Mouse (Mus musculus) forebrain, embryonic 14.5 days (tissue): ENCODE results near the gene Hist1h1d. TPM values are rescaled to one million over a fixed set of nuclear protein-coding genes. Genes with fewer than 3 reads are reported as not detected.
A peak's percentile ranks its signal among the peaks of the same experiment; 100 is the strongest.

ENCODE experiments used
- ATAC-seq: fragments of 200-750 bp; cut with Nextera tagmentation; 2 replicates; pipeline ENCODE4 v1.8.0; 2017; ENCODE audit warnings: mild to moderate bottlenecking, moderate library complexity
- DNase-seq: peaks from one replicate; pipeline ENCODE4 v3.0.0-alpha.2; 2015; ENCODE audit warnings: low spot score
- H3K27ac ChIP-seq: fragments of 300-500 bp; sonication (generic); 2 replicates; pipeline ENCODE4 v1.5.1; 2014; ENCODE audit warnings: low read depth, mild to moderate bottlenecking, control low read depth, low read length, moderate library complexity
- H3K27me3 ChIP-seq: fragments of 300-500 bp; sonication (generic); replicated peaks from 2 replicates; pipeline ENCODE4 v1.6.1; 2014; ENCODE audit warnings: low read length, control low read depth, mixed read lengths; ENCODE audit not compliant: control insufficient read depth, insufficient read depth
- H3K36me3 ChIP-seq: fragments of 300-500 bp; sonication (generic); 2 replicates; pipeline ENCODE4 v1.6.1; 2014; ENCODE audit warnings: low read length, control low read depth; ENCODE audit not compliant: control insufficient read depth, insufficient read depth
- H3K4me1 ChIP-seq: fragments of 300-500 bp; sonication (generic); 2 replicates; pipeline ENCODE4 v1.6.1; 2014; ENCODE audit warnings: antibody characterized with exemption, low read length, control low read depth; ENCODE audit not compliant: control insufficient read depth, insufficient read depth
- H3K4me2 ChIP-seq: fragments of 300-500 bp; sonication (generic); 2 replicates; pipeline ENCODE4 v1.6.1; 2014; ENCODE audit warnings: mild to moderate bottlenecking, control low read depth, low read length
- H3K4me3 ChIP-seq: fragments of 300-500 bp; sonication (generic); 2 replicates; pipeline ENCODE4 v1.5.1; 2014; ENCODE audit warnings: low read depth, low read length, control low read depth
- H3K9ac ChIP-seq: fragments of 300-500 bp; sonication (generic); 2 replicates; pipeline ENCODE4 v1.6.1; 2014; ENCODE audit warnings: mild to moderate bottlenecking, low read length, control low read depth, moderate library complexity
- H3K9me3 ChIP-seq: fragments of 300-500 bp; sonication (generic); replicated peaks from 2 replicates; pipeline ENCODE4 v1.6.1; 2016; ENCODE audit warnings: low read length, control low read depth, mixed read lengths; ENCODE audit not compliant: control insufficient read depth
- WGBS: fragments of 180-500 bp; shearing (Covaris S2); extraction: QIAGEN DNeasy Blood & Tissue Kit; methylation state at CpG from one replicate; pipeline ENCODE4 v1.1.7; 2014; 5-methylcytosine and 5-hydroxymethylcytosine counted together
- polyA plus RNA-seq: library from polyadenylated mRNA; unstranded; fragments of >200 nt; fragmentation: Nextera tagmentation; extraction: Ambion mirVana; gene quantifications from 2 replicates; pipeline ENCODE4 v1.2.1, GENCODE M21; 2014

The Hist1h1d gene
- polyA plus RNA-seq = 0.36 and 0.52 TPM in 2 replicates

- H3K36me3 ChIP-seq = no peaks in the 10 kb centered on the region
- H3K9ac ChIP-seq = no peak within 1 kb of the TSS; the same call in 1 of the 2 replicates
- no peaks in the 10 kb centered on the region for H3K9me3 ChIP-seq
- peak within 1 kb of the TSS; percentile 94 for H3K4me2 ChIP-seq
- peak within 1 kb of the TSS; percentile 37; the same call in 1 of the 2 replicates for H3K4me3 ChIP-seq
- ATAC-seq (no peak), DNase-seq (no peak)
- H3K4me1 ChIP-seq = peaks cover 12% of the 10 kb centered on the region; the same call in 1 of the 2 replicates
- no peaks in the 10 kb centered on the region for H3K27me3 ChIP-seq
- peak within 1 kb of the TSS; percentile 95 for H3K27ac ChIP-seq
Observed at GRCm38 (mm10) chr13:23552962-23553361, at the start of gene Hist1h1d. Hist1h1d (plus strand) TSS chr13:23553262.

GRCm38 (mm10) chr13:23503797-23504196 is 49.3 kb upstream of the Hist1h1d start:
- peak; percentile 80 for DNase-seq
- Histone ChIP-seq H3K9ac (no peak overlapping the region), H3K27me3 (no peaks in the 10 kb centered on the region), H3K4me3 (no peak overlapping the region), H3K4me2 (no peak overlapping the region), H3K27ac (no peak overlapping the region), H3K4me1 (peaks cover 9% of the 10 kb centered on the region), H3K9me3 (no peaks in the 10 kb centered on the region), H3K36me3 (no peaks in the 10 kb centered on the region)
- peak; percentile 70; the same call in 1 of the 2 replicates for ATAC-seq
- WGBS = under 1% methylated on average over 9 of the region's 9 CpGs

GRCm38 (mm10) chr13:23505662-23506345 is 47.3 kb upstream of the Hist1h1d start:
- H3K27me3 ChIP-seq = no peaks in the 10 kb centered on the region
- WGBS = 6% methylated on average over 14 of the region's 14 CpGs
- ATAC-seq = no peak
- H3K9me3 ChIP-seq = no peaks in the 10 kb centered on the region
- no peak overlapping the region for H3K9ac ChIP-seq
- H3K4me3 ChIP-seq = 0 out of 2 replicates have a peak overlapping the region, but pooled peaks have one; percentile 1
- DNase-seq = no peak
- peak overlapping the region; percentile 35 for H3K4me2 ChIP-seq
- H3K4me1 ChIP-seq = peaks cover 9% of the 10 kb centered on the region
- no peaks in the 10 kb centered on the region for H3K36me3 ChIP-seq
- H3K27ac ChIP-seq = no peak overlapping the region

GRCm38 (mm10) chr13:23506351-23506750 is 46.7 kb upstream of the Hist1h1d start:
- no peak for ATAC-seq
- WGBS = 6% methylated on average over 13 of the region's 13 CpGs
- Histone ChIP-seq H3K36me3 (no peaks in the 10 kb centered on the region), H3K4me2 (peak overlapping the region; percentile 35), H3K4me1 (peaks cover 9% of the 10 kb centered on the region), H3K9ac (no peak overlapping the region), H3K27me3 (no peaks in the 10 kb centered on the region), H3K4me3 (0 out of 2 replicates have a peak overlapping the region, but pooled peaks have one; percentile 1), H3K9me3 (no peaks in the 10 kb centered on the region), H3K27ac (no peak overlapping the region)
- peak; percentile 46 for DNase-seq

DNA sequence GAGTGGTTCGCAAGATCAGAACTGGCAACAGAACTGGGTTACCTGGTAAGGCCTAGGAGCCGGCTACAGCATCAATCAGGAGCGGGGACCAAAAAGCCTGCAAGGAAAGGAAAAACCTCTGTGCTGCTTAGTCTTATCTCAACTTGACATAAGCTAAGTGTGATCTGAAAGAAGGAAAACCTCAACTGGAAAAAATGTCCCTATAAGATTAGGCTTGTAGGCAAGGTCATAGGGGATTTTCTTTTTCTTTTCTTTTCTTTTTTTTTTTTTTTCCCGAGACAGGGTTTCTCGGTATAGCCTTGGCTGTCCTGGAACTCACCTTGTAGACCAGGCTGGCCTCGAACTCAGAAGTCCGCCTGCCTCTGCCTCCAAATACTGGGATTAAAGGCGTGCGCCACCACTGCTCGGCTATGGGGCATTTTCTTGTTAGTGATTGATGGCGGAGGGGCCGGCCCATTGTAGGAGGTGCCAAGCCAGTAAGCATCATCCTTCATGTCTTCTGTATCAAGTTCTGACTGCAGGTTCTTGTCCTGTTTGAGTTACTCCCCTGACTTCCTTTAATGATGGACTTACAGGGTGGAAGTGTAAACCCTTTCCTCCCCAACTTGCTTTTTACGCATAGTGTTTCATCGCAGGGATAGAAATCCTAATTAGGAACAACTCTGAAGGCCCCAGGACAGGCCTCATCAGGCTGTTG is 46.1 kb upstream of the Hist1h1d start:
- WGBS = 22% methylated on average over 14 of the region's 14 CpGs
- H3K36me3 ChIP-seq = no peaks in the 10 kb centered on the region
- H3K27me3 ChIP-seq = no peaks in the 10 kb centered on the region
- no peak overlapping the region for H3K4me2 ChIP-seq
- DNase-seq = no peak
- H3K4me1 ChIP-seq = peaks cover 9% of the 10 kb centered on the region
- ATAC-seq = no peak
- H3K4me3 ChIP-seq = no peak overlapping the region
- H3K27ac ChIP-seq = no peak overlapping the region
- H3K9ac ChIP-seq = no peak overlapping the region
- no peaks in the 10 kb centered on the region for H3K9me3 ChIP-seq

GRCm38 (mm10) chr13:23510127-23510526 is 42.9 kb upstream of the Hist1h1d start:
- Histone ChIP-seq H3K4me3 (no peak overlapping the region), H3K27me3 (no peaks in the 10 kb centered on the region), H3K9ac (no peak overlapping the region), H3K4me1 (peaks cover 8% of the 10 kb centered on the region), H3K27ac (no peak overlapping the region), H3K9me3 (no peaks in the 10 kb centered on the region), H3K4me2 (no peak overlapping the region), H3K36me3 (no peaks in the 10 kb centered on the region)
- ATAC-seq (no peak), DNase-seq (no peak)
- WGBS = 33% methylated on average over 1 of the region's 1 CpGs

GRCm38 (mm10) chr13:23513517-23513916 is 39.5 kb upstream of the Hist1h1d start:
- no peak for ATAC-seq
- 89% methylated on average over 1 of the region's 1 CpGs for WGBS

GRCm38 (mm10) chr13:23515281-23515680 is 37.8 kb upstream of the Hist1h1d start:
- no peak overlapping the region for H3K4me3 ChIP-seq
- H3K4me1 ChIP-seq = no peaks in the 10 kb centered on the region
- ATAC-seq = no peak
- no peak overlapping the region for H3K9ac ChIP-seq
- 77% methylated on average over 5 of the region's 5 CpGs for WGBS
- H3K4me2 ChIP-seq = no peak overlapping the region
- no peaks in the 10 kb centered on the region for H3K36me3 ChIP-seq
- no peak for DNase-seq
- no peaks in the 10 kb centered on the region for H3K27me3 ChIP-seq
- H3K9me3 ChIP-seq = no peaks in the 10 kb centered on the region
- H3K27ac ChIP-seq = no peak overlapping the region

More at GRCm38 (mm10) chr13:23513517-23513916, 39.5 kb upstream of the Hist1h1d start:
- Histone ChIP-seq H3K27ac (no peak overlapping the region), H3K4me1 (no peaks in the 10 kb centered on the region), H3K9ac (no peak overlapping the region), H3K36me3 (no peaks in the 10 kb centered on the region), H3K4me3 (no peak overlapping the region), H3K27me3 (no peaks in the 10 kb centered on the region), H3K4me2 (no peak overlapping the region), H3K9me3 (no peaks in the 10 kb centered on the region)
- no peak for DNase-seq
